Mouse (Mus musculus): ENCODE data around the gene Cdh13.

Cdh13 gene

DNA sequence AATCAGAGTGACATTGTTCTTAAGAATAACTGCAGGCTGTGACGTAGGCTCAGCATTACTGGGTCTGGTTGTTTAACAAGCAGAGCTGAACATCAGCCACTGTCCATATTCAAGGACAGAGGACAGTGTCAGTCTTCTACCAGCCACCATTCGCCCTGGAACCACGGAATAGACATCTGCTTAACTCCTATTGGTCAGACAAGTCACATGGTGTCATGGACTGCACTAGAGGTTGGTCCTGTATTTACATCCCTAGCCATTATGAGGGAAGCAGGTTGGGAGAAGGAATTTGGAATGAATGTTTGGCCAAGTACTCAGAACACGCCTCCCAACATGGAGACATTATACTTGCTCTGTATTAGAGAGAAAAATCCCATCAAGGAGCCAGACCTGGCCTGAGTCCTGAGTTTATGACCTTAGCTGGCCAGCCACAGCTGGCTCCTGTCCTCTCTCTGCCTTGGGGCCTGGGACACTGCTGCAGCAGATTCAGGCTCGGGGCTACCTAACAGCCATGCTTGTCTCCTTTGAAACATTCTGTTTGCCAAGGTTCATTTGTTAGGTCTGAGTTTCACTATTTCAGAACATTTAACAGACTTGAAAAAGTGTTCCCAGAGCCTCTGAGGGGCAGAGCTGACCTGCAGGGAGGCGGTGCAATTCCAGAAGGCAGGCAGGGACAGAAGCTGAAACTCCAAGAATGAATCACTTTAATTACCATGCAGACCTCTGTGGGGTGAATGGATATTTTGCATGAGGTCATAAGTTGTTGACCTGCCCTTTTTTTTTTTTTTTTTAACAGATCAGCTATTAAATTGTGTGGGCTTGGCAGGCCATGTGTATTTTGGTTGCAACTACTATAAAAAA is 282.6 kb downstream of the Cdh13 start:
- DNase-seq (ENCODE audit: low spot score), result peak; percentile 34

- DNase-seq (ENCODE audit: low spot score), result no peak
Measured at GRCm38 (mm10) chr8:118569366-118569765, 285.8 kb downstream of the Cdh13 start.

DNA sequence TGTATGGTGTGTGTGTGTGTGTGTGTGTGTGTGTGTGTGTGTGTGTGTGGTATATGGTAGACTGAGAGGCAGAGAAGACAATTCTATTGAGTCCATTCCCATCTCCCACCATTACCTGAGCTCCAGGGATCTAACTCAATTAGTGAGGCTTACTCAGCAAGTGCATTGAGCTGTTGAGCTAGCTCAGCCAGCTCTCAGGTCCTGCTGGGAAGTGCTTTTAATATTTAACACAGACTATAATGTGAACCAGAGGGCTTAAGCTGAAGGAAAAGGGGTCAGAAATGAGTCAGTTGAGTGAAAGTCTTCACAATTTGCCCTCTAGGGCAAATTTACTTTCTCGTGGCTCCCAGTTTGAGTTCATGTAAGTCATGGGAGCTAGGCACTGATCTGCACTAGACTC is 297.7 kb downstream of the Cdh13 start:
- no peak for DNase-seq (ENCODE audit: low spot score)

DNA sequence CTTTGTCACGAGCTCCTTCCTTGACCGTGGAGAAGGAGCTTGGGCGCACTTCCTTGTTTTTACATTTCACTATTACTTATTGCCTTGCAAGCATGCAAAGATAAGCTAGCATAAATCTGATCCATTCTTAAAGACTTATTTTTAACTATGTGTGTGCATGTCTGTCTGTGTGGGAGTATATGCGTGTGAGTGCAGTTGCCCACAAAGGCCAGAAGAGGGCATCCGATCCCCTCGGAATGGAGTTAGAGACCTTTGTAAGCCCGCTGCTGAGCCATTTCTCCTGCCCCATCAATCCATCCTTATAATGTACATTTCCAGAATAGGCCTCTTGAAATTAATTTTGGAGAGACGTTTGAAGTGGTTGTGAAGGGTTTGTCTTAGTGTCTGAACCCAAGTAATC is 298.7 kb downstream of the Cdh13 start:
- no peak for DNase-seq (ENCODE audit: low spot score)

DNA sequence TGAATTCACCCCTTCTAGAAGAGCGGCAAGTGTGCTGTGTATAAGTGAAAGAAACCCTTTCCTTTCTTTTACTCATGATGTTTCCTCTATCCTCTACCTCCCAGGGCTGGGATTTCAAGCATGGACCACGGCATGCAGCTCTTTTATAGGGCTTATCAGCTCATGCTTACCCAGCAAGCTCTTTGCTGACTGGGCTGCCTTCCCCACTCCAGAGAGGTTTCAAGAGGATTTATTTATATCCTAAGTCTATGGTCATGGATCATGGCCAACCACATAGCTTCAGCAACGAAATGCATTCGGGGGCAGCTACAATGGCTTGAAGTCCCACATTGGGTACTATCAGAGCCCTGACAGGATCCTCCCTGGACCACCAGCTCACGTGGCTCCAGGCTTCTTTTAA is 304.4 kb downstream of the Cdh13 start:
- no peak for DNase-seq (ENCODE audit: low spot score)

DNA sequence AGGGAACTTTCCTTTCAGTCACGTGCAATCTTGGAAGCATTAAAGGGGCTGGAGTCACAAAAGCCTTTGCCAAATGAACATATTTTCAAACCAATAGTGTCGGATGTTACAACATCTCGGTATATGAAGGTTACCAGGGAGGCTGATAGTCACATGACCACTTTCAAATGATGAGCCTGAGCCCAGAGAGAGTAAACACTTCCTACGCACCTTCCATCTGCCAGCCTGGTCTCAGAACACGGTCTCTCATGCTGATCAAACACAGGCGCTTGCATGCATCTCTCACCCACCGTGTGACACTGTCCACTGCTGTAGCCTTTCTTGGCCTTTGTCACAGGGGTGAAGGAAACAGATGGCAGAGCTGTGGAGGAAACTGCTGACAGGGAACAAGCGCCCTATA is 313.3 kb downstream of the Cdh13 start:
- DNase-seq (ENCODE audit: low spot score), result no peak

DNA sequence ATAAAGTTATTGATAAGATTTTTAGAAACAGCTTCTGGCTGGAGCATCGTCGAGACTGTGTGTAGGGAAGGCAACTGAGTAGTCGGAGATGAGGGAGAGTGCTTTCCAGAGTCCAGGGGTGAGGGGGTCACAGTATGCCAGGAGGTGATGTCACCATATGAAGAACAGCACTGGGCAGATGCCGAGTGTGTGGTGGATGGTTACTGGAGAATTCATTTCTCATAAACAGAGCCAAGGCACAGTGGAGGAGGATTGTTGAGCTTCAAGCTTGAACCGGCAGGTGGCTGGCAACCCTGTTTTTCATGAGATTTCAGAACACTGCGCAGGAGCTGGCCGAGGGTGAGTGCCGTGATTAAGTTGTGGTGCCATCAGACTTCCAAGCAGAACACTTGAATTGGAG is 317.8 kb downstream of the Cdh13 start:
- DNase-seq (ENCODE audit: low spot score), result no peak

DNA sequence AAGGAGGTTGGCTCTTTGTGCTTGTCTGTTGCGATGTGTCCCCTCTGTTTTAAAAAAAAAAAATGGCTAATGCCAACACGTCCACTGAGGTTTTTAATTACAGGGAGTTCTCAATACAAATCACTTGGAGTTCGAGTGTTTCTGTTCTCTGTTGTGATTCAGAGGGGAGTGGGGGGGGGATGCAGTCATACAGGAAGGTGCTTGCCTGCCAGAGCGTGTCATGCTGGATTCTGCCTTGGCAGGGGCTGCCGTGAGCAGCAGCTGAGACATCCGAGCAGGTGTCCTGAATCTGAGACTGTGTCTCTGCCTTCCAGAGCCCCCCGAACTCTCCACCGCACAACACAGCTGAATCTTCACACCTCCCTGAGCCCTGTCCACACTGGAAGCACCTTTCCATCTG is 318.5 kb downstream of the Cdh13 start:
- DNase-seq (ENCODE audit: low spot score), result no peak

DNA sequence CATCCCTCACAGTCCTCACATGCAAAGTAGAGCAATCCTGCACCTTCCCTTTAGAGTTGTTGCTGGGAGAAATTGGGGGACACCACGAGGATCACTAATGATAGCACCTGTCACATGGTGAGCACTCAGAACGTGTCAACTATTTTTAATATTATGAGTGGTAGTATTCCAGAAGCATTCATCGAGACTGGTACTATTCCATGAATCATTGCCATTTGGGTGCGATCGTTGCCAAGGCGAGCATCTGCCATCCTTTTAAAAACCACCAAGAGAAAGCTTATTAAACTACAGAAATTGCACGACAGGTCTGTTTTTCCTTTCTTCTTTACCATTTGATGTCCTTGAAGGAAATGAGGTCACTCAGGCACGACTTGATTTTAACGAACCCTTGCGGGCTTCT is 328.0 kb downstream of the Cdh13 start:
- DNase-seq (ENCODE audit: low spot score), result no peak

DNA sequence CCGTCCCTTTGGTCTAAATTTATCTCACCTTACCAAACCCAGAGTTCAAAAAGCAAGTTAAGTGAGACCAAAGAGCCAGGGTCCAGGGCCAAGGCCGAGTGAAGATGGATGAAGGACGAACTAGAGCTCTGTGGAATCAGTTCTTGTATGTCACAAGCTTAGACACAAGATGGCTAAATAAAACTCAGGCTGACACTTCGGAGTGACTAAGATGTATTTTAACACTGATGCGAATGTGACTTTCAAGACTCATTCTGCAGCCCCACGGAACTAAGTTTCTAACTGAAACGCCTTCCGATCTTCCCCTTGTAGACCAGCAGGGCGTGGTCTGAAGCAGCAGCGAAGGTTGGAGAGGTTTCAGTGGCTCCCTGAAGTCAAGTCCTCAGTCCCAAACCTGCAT is 334.7 kb downstream of the Cdh13 start:
- no peak for DNase-seq (ENCODE audit: low spot score)

GRCm38 (mm10) chr8:118626425-118626824 is 342.9 kb downstream of the Cdh13 start:
- no peak for DNase-seq (ENCODE audit: low spot score)

GRCm38 (mm10) chr8:118627737-118628136 is 344.2 kb downstream of the Cdh13 start:
- peak; percentile 81 for DNase-seq (ENCODE audit: low spot score)

GRCm38 (mm10) chr8:118628702-118629101 is 345.2 kb downstream of the Cdh13 start:
- peak; percentile 20 for DNase-seq (ENCODE audit: low spot score)

DNA sequence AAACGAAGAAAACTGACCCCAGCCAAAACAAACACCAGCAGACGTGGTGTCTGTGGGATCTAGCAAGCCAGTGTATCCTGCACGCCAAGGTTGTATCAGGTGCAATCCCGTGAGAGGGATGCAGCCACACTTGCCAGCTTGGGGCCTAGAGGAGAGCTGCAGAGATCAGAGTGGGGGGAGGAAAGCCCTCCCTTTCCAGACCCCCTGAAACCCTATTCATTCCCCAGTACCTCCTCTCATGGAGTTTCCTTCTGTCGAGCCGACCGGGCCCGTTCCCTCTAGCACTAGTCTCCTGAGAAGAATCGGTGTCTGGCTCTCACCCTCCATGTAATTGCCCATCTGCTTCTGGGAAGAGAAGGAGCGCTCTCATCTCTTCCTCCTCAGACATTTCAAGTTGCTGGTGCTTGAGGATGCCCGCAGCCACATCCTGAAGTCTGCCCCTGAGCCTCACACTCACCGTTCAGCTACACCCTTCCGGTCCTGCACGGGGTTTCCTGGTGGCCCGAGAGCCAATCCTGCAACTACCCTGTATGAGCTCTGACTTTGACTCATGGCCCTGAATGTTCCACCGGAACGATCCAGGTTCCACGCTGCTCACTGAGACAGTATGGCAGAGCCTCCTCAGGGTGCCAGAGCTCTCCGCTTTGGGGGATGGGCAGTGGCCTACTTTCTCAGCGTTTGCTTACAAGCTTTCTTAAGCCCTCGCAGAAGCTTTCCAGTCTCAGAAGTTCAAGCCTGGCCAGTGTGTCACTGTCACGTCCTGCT is 351.9 kb downstream of the Cdh13 start:
- DNase-seq (ENCODE audit: low spot score), result no peak

DNA sequence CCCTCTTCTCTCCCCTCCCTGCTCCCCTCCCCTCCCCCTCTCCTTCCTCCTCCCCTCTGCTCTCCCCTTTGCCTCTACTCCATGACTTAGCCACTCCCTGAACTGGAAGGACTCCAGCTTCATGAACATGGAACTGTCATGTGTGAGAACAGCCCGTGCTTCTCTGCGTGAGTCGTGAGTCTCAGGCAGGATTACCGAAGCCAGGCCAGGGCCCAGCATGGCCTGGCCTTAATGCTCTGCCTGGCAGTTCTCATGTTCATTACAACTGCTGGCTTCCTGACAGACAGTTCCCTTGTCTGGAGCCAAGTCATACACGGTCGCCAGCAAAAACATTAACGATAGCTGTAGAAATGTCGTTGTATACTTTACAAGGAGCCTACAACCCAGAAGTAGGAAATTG is 356.1 kb downstream of the Cdh13 start:
- DNase-seq (ENCODE audit: low spot score), result peak; percentile 90

DNA sequence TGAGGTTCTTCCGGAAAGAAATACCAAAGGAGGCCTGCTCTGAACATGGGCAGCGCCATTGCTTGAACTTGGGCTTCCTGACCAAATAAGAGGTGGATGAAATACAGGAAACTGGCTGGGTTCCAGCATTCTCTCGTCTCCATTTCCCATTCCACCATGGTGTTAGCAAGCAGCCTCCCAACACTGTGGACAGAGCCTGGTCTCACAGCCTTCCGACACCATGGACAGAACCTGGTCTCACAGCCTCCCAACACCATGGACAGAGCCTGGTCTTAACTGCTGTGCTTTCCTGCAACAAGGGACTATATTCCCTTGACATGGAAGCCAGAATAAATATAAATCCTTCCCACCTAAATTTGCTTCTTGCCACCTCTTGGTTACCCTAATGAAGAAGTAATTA is 358.3 kb downstream of the Cdh13 start:
- DNase-seq (ENCODE audit: low spot score), result peak; percentile 24

DNA sequence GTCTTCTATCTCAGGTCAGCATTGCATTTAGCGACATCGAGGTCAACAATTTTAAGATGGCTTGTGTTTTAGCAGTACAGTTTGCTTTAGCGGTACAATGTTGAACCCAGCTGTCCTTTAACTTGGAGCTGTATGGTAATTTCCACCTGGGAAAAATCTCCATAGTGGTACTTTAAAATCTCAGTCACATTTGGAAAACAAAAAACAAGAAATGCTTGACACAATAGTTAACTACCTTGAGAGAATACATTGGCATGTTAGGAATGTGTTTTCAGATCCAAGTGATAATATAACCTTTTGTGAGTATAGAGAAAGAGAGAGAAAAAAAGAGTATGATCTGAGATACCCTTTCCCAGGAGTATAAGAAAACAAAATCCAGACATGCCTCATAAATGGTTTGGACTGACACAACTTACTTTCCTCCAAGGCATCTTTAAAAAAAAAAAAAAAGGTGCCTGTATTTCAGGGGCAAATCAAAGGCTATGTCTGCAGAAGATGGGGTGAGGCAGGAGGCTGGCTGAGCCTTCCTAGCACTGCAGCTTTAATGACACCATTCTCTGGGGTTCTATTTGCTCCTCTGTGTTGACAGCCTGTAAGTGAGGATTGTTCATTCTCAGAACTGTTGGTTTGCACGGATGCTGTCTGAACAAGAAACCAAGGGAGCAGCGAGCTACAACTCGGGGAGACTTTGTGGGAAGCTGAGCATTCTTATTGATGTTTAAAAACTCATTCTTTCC is 365.4 kb downstream of the Cdh13 start:
- no peak for DNase-seq (ENCODE audit: low spot score)

DNA sequence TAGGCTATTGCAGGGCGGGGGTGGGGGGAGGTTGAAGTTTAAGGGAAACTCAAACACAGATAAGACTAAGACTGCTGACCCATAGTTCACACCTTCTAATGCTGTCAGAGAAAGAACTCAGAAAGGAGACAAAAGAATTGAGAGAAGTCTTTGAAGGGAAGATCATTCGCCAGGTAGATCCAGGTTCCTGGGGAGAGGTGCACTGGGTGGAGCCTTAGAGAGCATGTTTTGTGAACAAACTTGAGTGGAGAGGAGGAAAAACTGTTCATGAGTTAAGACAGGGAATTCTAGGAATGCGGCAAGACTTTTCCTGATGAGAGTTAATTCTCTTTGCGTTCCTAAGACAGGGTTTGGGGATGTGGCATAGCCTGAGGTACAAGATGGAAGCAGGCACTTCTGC is 366.4 kb downstream of the Cdh13 start:
- no peak for DNase-seq (ENCODE audit: low spot score)

DNA sequence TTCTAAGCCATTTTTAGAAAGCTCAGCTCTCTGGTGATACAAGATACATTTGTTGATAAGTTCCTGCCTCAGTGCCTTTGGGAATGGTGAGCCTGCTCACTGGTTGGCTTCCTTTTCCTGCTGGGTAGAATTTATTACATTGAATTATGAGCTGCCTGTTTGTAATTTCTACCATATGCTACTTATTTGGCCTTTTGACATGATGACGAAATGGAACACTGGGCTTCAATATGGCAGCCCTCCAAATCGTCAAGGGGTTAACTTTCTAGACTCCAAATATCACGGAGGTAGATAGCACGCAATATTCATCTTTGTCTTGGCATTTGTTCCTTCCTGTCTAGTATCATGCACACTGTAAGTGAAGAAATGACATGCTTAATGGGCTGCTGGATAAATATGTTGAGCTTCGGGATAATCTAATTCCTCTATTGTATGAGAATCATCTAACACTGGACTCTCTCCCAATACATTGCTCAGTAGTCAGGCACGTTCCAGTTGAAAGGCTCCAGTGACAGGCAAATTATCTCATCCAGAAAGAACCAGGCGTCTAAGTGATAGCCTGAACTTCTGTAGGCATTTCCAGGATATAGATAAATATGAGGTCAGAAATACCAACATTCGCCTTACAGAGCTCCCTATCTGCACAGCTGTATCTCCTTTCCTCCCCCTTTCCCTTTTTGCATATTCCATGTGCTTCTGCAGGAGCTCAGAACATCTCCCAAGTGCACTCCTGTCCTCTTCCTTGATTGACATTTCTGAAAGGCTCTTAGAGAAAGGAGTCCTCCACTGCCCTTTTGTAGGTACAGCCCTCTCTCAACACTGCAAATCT is 378.7 kb downstream of the Cdh13 start:
- peak; percentile 79 for DNase-seq (ENCODE audit: low spot score)

DNA sequence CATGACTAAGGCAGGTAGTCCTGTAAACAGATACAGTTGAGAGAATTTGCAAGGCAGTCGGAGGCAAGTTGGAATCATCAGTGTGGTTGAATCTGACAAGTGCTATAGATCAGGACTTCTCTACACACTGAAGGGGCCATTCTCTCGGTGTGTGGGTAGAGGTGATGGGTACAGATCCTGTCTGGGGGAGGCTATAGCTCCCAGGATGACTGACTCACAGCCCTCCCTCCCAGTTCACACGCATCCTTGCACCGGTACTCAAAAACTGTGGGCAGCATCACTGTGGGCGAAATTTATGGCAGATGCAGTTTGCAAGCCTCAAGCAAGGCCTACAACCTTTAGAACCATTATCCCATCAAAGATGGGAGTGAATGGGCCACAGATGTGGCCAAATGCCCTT is 381.5 kb downstream of the Cdh13 start:
- no peak for DNase-seq (ENCODE audit: low spot score)

DNA sequence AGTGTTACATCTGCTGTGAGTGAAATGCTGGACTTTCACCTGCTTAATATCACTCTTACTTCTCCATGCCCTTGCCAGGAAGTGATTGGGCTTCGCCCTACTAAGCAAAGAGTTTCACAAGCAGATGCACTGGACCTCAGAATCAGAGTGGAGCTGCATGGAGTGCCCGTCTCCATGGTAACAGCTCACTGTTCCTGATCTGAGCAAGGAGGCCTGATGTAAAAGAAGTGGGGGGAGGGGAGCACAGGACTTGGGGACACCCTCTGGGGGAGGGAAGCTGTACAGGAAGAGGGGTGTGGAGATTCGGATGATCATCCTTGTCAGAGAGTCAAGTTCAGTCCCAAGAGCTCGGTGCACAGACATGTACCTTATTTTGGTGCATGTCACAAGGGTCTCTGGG is 384.2 kb downstream of the Cdh13 start:
- no peak for DNase-seq (ENCODE audit: low spot score)

DNA sequence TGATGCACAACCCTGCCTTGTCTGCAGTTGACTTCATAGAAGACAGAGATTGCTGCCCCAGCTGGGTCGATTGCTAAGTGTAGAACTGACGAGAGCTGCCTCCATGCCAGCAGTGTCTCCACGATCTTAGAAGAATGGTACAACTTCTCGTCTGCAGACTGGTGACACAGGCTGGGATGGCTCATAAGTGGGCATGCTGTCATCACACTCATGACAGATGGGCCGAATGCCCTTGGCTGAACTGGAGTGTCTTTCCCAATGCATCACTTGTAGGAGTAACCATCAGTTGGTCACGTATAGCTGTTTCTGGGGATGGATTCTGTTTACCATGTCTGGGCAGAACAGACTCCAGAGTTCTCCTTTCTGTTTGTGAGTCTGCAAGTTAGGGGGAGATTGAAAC is 392.7 kb downstream of the Cdh13 start:
- no peak for DNase-seq (ENCODE audit: low spot score)
